Mouse (Mus musculus) embryonic fibroblast, embryonic 13.5 days (primary cell): ENCODE results near the gene Cnbp.

Experiments used
- CTCF ChIP-seq: IDR thresholded peaks from 2 replicates; pipeline ENCODE4 v1.5.1; 2011; ENCODE audit warnings: mild to moderate bottlenecking, control low read depth, low read length, moderate library complexity, borderline replicate concordance; ENCODE audit not compliant: insufficient read depth
- POLR2A ChIP-seq: IDR thresholded peaks from 2 replicates; pipeline ENCODE4 v1.6.1; 2011; ENCODE audit warnings: low read depth, mild to moderate bottlenecking, control low read depth, low read length, moderate library complexity

GRCm38 (mm10) chr6:87810713-87811669 lies 39.9 kb downstream of the Cnbp start:
- TF ChIP-seq CTCF = no peak
- TF ChIP-seq POLR2A = peak; percentile 62
